Mouse (Mus musculus): ENCODE data around the gene Espnl.

GRCm38 (mm10) chr1:91292101-91292825 lies 29.6 kb upstream of the Espnl start:
- TF ChIP-seq CTCF (IDR thresholded peaks at IDR 0.05; ENCODE audit: extremely low read depth, insufficient read depth, insufficient read length, insufficient replicate concordance) (no peak), POLR2A (IDR thresholded peaks at IDR 0.05; ENCODE audit: low read depth, low read length) (no peak)
